Mouse (Mus musculus) lung, postnatal 0 days (tissue): Measurements from ENCODE around the gene Acer1. TPM values are rescaled to one million over a fixed set of nuclear protein-coding genes. Genes with fewer than 3 reads are reported as not detected.

ENCODE experiments used
- ATAC-seq: fragments of 200-750 bp; cut with Nextera tagmentation; 2 replicates; pipeline ENCODE4 v1.8.0; 2017; ENCODE audit warnings: moderate library complexity
- DNase-seq: peaks from one replicate; pipeline ENCODE4 v3.0.0-alpha.2; 2016; ENCODE audit warnings: low spot score
- H3K27ac ChIP-seq: fragments of 300-500 bp; sonication (generic); 2 replicates; pipeline ENCODE4 v1.5.1; 2014; ENCODE audit warnings: antibody characterized with exemption, mild to moderate bottlenecking, low read length, mixed read lengths
- H3K27me3 ChIP-seq: fragments of 300-500 bp; sonication (generic); replicated peaks from 2 replicates; pipeline ENCODE4 v1.6.1; 2014; ENCODE audit warnings: low read length, mixed read lengths; ENCODE audit not compliant: insufficient read depth
- H3K36me3 ChIP-seq: fragments of 300-500 bp; sonication (generic); 2 replicates; pipeline ENCODE4 v1.6.1; 2014; ENCODE audit warnings: low read length, mixed read lengths; ENCODE audit not compliant: insufficient read depth
- H3K4me1 ChIP-seq: fragments of 300-500 bp; sonication (generic); 2 replicates; pipeline ENCODE4 v1.6.1; 2014; ENCODE audit warnings: antibody characterized with exemption, low read depth, low read length, mixed read lengths; ENCODE audit not compliant: insufficient read depth
- H3K4me2 ChIP-seq: fragments of 300-500 bp; sonication (generic); replicated peaks from 2 replicates; pipeline ENCODE4 v1.6.1; 2014; ENCODE audit warnings: low read depth, mild to moderate bottlenecking, low read length, moderate library complexity, mixed read lengths
- H3K4me3 ChIP-seq: fragments of 300-500 bp; sonication (generic); 2 replicates; pipeline ENCODE4 v1.5.1; 2014; ENCODE audit warnings: low read depth, low read length
- H3K9ac ChIP-seq: fragments of 300-500 bp; sonication (generic); replicated peaks from 2 replicates; pipeline ENCODE4 v1.6.1; 2014; ENCODE audit warnings: low read depth, mild to moderate bottlenecking
- H3K9me3 ChIP-seq: fragments of 300-500 bp; sonication (generic); 2 replicates; pipeline ENCODE4 v1.6.1; 2016; ENCODE audit warnings: low read length, mixed read lengths
- CTCF ChIP-seq: IDR thresholded peaks from 2 replicates; pipeline ENCODE4 v1.5.1; 2016; ENCODE audit warnings: antibody characterized with exemption, mild to moderate bottlenecking
- EP300 ChIP-seq: IDR thresholded peaks from 2 replicates; pipeline ENCODE4 v1.6.1; 2016; ENCODE audit warnings: antibody characterized with exemption, mild to moderate bottlenecking, control low read depth
- WGBS: fragments of 180-500 bp; shearing (Covaris S2); extraction: QIAGEN DNeasy Blood & Tissue Kit; methylation state at CpG from one replicate; pipeline ENCODE4 v1.1.7; 2014; 5-methylcytosine and 5-hydroxymethylcytosine counted together
- polyA plus RNA-seq: library from polyadenylated mRNA; unstranded; fragments of >200 nt; fragmentation: Nextera tagmentation; extraction: Ambion mirVana; gene quantifications from 2 replicates; pipeline ENCODE4 v1.2.1, GENCODE M21; 2015

The Acer1 gene
- polyA plus RNA-seq, 1 experiment from 2014 or later: not detected

DNA sequence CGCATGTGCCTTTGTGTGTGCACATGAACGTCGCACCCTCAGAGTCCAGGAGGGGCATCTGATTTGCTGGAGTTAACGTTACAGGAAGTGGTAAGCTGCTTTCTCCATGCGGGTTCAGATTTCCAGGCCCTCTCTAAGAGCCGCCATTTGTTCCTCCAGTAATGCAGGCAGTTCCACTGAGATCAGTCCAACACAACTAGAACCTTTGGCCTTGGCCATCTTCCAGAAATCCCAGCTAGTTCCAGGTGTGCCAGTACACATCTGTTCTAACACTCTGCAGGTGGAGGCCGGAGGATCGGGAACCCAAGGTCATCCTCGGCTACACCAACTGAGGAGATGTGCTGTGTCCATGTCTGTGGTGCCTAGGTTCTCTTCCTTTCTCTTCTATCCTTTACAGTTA lies 3.0 kb upstream of the Acer1 start:
- no peak for TF ChIP-seq EP300
- TF ChIP-seq CTCF: no peak
- 71% methylated on average over 9 of the region's 9 CpGs for WGBS

GRCm38 (mm10) chr17:56981049-56981448 lies 877 bp downstream of the Acer1 start:
- Histone ChIP-seq H3K9me3 (no peaks in the 10 kb centered on the region), H3K27me3 (no peaks in the 10 kb centered on the region), H3K4me1 (no peaks in the 10 kb centered on the region), H3K4me3 (no peak overlapping the region), H3K36me3 (no peaks in the 10 kb centered on the region), H3K27ac (no peak overlapping the region), H3K9ac (no peak overlapping the region), H3K4me2 (no peak overlapping the region)
- 73% methylated on average over 7 of the region's 7 CpGs for WGBS
- ATAC-seq (no peak), DNase-seq (no peak)
- TF ChIP-seq CTCF (no peak), EP300 (no peak)

More for the DNA sequence above, 3.0 kb upstream of the Acer1 start:
- DNase-seq (no peak), ATAC-seq (no peak)
- no peaks in the 10 kb centered on the region for H3K27me3 ChIP-seq
- no peak overlapping the region for H3K27ac ChIP-seq
- no peak overlapping the region for H3K4me2 ChIP-seq
- no peaks in the 10 kb centered on the region for H3K9me3 ChIP-seq
- no peak overlapping the region for H3K4me3 ChIP-seq
- no peak overlapping the region for H3K9ac ChIP-seq
- H3K36me3 ChIP-seq: no peaks in the 10 kb centered on the region
- H3K4me1 ChIP-seq: no peaks in the 10 kb centered on the region

DNA sequence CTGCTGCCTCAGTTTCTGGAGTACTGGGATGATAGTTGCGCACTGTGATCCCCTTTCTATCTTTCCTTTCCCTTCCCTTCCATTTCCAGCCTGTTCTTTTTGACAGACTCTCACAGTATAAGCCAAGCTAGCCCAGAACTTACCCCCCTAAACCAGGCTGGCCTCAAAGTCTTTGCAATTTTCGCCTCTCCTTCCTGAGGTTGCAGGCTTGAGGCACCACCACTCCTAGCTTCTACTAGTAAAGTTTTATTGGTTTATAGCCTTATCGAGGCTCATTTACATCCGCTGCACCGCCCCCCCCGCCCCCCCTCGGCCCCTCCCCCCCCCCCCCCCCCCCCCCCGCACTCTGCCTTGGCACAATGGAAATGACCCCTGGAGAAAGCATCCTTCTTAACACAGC lies 2.4 kb downstream of the Acer1 start:
- H3K9me3 ChIP-seq: no peaks in the 10 kb centered on the region
- no peak overlapping the region for H3K27ac ChIP-seq
- no peaks in the 10 kb centered on the region for H3K27me3 ChIP-seq
- TF ChIP-seq CTCF: no peak
- no peak for TF ChIP-seq EP300
- ATAC-seq (no peak), DNase-seq (no peak)
- H3K4me3 ChIP-seq: no peak overlapping the region
- 32% methylated on average over 7 of the region's 8 CpGs for WGBS
- H3K4me2 ChIP-seq: no peak overlapping the region
- H3K4me1 ChIP-seq: no peaks in the 10 kb centered on the region
- H3K36me3 ChIP-seq: no peaks in the 10 kb centered on the region
- no peak overlapping the region for H3K9ac ChIP-seq

DNA sequence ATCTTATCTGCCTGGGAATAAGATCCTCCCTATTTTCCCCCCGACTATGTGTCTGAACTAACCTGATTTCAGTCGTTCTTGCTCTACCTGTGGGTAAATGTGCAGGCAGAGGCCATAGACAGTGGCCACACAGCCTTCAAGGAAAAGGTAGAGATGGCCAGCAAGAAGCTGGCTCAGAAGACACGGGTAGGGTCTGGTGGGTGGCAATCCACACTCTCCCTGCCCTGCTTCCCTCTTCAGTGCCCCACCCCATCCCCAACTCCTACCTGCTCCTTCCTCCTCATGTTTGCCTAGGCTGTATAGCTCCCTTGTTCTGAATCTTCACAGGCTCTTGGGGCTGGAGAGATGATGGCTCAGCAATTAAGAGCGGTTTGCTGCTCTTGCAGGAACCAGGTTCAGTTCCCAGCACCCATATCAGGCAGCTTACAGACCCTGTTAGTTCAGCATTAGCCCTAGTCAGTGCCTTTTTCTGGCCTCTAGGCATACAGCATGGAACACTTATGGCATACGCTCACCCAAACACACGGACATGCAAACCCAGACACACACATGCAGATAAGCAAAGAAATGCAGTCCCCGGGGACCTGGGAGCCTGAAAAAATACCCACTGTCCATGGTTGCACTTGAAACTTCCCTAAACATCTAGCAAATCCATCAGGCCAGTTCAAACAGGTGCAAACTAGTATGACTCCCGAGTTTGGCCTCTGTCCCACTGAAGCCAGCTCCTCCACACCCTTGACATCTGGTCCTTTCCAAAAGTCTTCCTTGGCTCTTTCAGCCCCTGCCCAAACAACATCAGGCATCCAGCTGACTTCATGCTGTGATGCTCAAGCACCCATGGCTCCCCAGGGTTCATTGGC lies 5.2 kb downstream of the Acer1 start:
- no peaks in the 10 kb centered on the region for H3K9me3 ChIP-seq
- no peak for ATAC-seq

DNA sequence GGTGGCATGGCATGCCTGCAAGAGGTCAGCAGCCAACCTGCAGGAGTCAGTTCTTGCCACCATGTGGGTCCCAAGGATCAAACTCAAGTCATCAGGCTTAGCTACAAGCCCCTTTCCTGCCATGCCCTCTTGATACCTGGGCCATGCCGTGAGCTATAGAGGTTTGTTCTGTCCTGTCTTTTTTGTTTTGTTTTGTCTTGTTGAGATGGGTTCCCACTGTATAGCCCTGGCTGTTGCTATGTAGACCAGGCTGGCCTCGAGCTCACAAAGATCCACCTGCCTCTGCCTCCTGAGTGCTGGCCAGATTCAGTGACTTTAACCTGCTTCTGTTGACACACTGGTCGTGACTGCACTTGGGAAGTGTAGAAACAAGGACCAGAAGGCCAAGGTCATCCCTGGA lies 6.5 kb downstream of the Acer1 start:
- no peak overlapping the region for H3K9ac ChIP-seq
- no peaks in the 10 kb centered on the region for H3K27me3 ChIP-seq
- no peaks in the 10 kb centered on the region for H3K9me3 ChIP-seq
- no peak overlapping the region for H3K4me2 ChIP-seq
- no peak for ATAC-seq
- no peak for DNase-seq
- H3K4me1 ChIP-seq: no peaks in the 10 kb centered on the region
- H3K27ac ChIP-seq: no peak overlapping the region
- TF ChIP-seq CTCF (no peak), EP300 (no peak)
- H3K4me3 ChIP-seq: no peak overlapping the region
- 70% methylated on average over 3 of the region's 3 CpGs for WGBS
- no peaks in the 10 kb centered on the region for H3K36me3 ChIP-seq

More for the DNA sequence above, 5.2 kb downstream of the Acer1 start:
- H3K36me3 ChIP-seq: no peaks in the 10 kb centered on the region
- no peaks in the 10 kb centered on the region for H3K27me3 ChIP-seq
- TF ChIP-seq EP300: no peak
- TF ChIP-seq CTCF: no peak
- WGBS: 64% methylated on average over 8 of the region's 8 CpGs
- H3K4me2 ChIP-seq: no peak overlapping the region
- H3K27ac ChIP-seq: no peak overlapping the region
- no peak for DNase-seq
- H3K4me3 ChIP-seq: no peak overlapping the region
- H3K4me1 ChIP-seq: no peaks in the 10 kb centered on the region
- no peak overlapping the region for H3K9ac ChIP-seq

DNA sequence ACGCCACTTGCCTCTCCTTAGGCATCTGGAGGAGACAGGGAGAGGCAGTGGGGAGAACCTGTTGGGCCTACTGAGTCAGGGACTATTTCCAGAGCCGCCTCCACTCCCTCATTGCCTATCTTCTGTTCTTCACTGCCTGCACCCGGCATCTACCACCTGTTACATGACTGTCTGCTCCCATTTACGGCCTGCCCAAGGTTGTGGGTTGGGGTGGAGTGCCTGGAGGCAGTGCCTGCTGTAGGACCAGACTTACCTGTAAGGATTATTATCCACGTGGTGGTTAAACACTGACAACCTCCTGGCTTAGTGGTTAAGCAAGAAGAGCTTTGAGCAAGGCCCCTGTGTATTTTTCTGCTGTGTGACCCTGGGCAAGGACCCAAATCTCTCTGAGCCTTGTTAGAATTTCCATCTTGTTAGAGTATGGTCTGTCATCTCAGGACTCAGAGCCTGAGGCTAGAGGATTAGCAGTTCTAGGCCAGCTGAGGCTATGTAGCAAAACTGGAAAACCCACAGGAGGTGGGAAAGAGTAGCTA lies 7.2 kb downstream of the Acer1 start:
- DNase-seq (no peak), ATAC-seq (no peak)
- no peaks in the 10 kb centered on the region for H3K9me3 ChIP-seq
- no peak overlapping the region for H3K9ac ChIP-seq
- 64% methylated on average over 5 of the region's 5 CpGs for WGBS
- no peak for TF ChIP-seq EP300
- TF ChIP-seq CTCF: no peak
- H3K27ac ChIP-seq: no peak overlapping the region
- H3K27me3 ChIP-seq: no peaks in the 10 kb centered on the region
- H3K4me1 ChIP-seq: no peaks in the 10 kb centered on the region
- H3K36me3 ChIP-seq: no peaks in the 10 kb centered on the region
- H3K4me3 ChIP-seq: no peak overlapping the region
- H3K4me2 ChIP-seq: no peak overlapping the region
